Mouse (Mus musculus) urinary bladder, postnatal 14 days (tissue): ENCODE data around the gene Zbed4.
A peak's percentile ranks its signal among the peaks of the same experiment; 100 is the strongest.
"Not testable (repeated sequence)": the region's sequence is repeated elsewhere in the genome, so short reads cannot be mapped to it uniquely, and the experiment has no call there.

Source experiments
- DNase-seq: peaks from one replicate; pipeline ENCODE4 v3.0.0; 2021; ENCODE audit warnings: low spot score

Zbed4 gene

DNA sequence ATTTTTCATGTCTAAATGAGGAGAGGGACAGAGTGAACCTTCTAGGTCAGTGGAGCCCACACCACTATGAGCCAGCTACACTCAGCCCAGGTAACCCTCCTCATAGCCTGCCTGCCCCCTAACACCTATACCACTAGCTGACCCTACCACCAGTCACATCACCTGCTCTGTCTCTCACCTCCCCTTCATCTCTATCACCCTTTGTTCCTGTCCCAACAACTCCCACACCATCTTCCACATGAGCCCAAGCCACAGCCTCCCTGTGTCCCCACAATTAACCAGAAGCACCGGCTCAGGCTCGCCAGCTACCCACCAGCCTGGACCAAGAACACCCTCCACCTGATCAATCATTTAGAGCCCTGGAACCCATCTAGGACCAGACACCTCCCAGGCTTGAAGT lies 58.9 kb downstream of the Zbed4 start:
- DNase-seq, result no peak

DNA sequence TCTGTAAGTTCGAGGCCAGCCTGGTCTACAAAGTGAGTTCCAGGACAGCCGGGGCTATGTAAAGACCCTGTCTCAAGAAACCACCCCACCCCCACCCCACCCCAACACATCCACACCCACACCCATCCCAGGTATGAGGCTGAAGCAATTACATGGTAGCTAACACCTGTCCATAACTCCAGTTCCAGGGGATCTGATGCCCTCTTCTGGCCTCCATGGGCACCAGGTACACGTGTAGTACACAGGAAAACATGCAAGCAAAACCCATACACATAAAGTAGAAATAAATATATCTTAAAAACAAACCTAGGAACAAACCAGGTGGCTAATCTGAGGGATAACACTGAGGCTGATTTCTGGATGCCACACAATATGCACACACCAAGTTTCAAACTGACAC lies 61.8 kb downstream of the Zbed4 start:
- DNase-seq, result no peak

DNA sequence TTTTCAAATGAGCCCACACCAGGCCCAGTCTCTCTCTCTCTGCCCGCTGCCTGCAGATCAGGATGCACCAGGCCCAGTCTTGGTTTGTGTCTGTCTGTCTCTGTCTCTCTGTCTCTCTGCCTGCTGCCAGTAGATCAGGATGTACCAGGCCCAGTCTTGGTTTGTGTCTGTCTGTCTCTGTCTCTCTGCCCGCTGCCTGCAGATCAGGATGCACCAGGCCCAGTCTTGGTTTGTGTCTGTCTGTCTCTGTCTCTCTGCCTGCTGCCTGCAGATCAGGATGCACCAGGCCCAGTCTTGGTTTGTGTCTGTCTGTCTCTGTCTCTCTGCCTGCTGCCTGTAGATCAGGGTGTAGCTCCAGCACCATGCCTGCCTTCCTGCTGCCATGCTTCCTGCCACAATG lies 62.4 kb downstream of the Zbed4 start:
- DNase-seq, result not testable (repeated sequence)

DNA sequence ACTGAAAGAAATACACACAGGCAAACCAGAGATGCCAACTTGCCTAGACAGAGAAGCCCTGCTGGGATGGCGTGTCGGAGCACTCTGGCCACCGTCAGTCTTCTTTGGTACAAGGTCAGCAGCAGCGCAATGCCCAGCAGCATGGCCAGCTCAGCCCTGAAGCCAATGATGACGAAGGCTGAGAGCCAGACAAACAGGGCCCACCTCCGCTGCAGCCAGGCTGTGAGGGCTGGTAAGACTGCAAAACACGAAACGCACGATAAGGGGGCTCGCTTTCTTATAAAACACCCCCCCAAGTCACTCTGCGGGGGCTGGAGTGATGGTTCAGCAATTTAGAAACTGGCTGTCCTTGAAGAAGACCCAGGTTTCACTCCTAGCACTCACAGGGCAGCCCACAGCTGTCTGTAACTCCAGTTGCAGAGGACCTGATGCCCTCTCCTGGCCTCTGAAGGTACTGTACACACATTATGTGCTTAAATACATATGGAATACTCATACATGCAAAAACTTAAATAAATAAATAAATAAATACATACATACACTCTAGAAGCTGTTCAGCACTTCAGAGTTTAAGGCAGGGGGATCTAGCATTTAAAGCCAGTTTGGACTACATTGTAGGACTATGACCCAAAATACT lies 63.1 kb downstream of the Zbed4 start:
- no peak for DNase-seq

- no peak for DNase-seq
Measured at GRCm38 (mm10) chr15:88815196-88815700, 63.8 kb downstream of the Zbed4 start.

GRCm38 (mm10) chr15:88819026-88819905 lies 67.8 kb downstream of the Zbed4 start, which contains the start of the genes Alg12 and Creld2:
Alg12 (minus strand) TSS chr15:88819318.
Creld2 (plus strand) TSS chr15:88819646.
- peak; percentile 99 for DNase-seq

DNA sequence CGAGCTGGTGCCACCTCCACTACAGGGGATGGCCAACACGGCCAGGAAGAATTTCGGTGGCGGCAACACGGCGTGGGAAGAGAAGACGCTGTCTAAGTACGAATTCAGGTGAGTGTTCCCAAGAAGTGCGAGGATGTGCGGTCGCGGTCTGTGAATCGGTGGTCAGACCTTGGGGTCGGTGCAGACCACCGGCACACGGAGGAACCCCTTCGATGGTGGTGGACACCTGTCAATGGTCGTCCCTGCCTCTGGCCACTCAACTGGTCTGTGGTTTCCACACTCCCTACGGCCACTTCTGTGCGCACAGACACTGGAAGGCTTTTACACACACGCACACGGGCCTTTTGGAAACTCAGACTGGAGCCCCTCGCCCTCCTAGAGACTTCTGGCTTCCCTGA lies 68.4 kb downstream of the Zbed4 start:
- DNase-seq, result no peak

DNA sequence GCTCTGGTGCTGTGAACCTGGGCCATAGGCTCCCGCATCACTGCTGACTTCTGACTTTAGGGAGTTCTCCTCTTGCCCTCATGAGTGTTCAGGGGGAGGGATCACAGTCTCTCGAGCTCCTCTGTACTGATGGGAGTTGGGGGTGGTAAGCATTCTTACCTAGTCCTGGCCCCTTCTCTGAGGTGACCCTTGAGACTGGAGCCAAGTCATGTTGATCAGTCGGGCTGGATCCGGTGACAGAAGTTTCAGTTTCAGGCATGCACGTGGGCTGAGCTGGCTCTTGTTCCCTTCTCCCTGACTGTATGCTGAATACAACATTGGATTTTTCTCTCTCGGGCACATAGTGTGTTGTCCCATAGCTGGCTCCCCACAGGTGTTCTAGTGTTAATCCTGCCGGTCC lies 69.9 kb downstream of the Zbed4 start:
- no peak for DNase-seq

DNA sequence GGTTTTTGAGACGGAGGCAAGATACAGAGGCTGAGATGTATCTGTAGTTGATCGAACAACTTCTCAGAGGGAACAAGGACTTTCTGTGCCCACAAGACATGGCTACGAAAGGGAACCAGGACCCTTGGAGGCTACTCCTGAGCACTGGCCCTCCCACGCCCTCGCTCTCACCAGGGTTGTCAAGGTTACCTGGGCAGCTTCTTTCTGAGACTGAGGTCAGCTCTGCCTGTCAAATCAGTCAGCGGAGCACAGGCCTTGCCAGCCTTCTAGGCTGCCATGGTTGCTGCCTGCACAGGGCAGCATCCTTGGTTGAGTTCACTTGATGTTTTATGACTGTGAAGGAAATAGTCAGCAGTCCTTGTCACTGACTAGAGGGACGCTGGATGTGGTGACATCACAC lies 71.1 kb downstream of the Zbed4 start:
- DNase-seq, result no peak

GRCm38 (mm10) chr15:88823376-88823775 lies 71.9 kb downstream of the Zbed4 start:
- DNase-seq, result no peak

- DNase-seq, result no peak
Measured at GRCm38 (mm10) chr15:88827466-88827865, 76.0 kb downstream of the Zbed4 start.

GRCm38 (mm10) chr15:88827991-88828799 lies 76.7 kb downstream of the Zbed4 start:
- peak; percentile 75 for DNase-seq

- peak; percentile 93 for DNase-seq
Measured at GRCm38 (mm10) chr15:88828800-88829705, 77.6 kb downstream of the Zbed4 start.

- no peak for DNase-seq
Measured at GRCm38 (mm10) chr15:88829791-88830440, 78.5 kb downstream of the Zbed4 start.

DNA sequence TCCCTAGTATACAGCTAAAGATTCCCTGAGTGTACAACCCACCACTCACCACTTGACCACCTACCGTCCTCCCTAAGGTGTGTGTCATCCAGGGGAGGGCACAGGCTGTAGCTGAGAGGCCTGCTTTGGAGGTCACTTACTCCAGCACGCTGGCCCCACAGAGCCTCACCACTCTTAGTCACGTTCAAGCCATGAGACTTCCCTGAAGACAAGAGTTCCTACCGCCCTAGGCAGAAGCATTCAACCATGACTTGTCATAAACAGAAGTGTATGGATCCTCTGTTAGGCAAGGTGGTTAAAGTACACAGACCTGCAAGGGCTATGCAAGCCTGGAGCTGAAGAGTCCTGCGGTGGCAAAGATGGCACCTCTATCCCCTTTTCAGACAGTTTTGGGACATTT lies 79.2 kb downstream of the Zbed4 start:
- no peak for DNase-seq

GRCm38 (mm10) chr15:88831482-88831881 lies 80.0 kb downstream of the Zbed4 start:
- peak; percentile 79 for DNase-seq

GRCm38 (mm10) chr15:88832536-88832935 lies 81.1 kb downstream of the Zbed4 start:
- DNase-seq, result no peak
